Mouse (Mus musculus) CH12.LX (cell line): ENCODE measurements around the gene Mrpl16. TPM values are rescaled to one million over a fixed set of nuclear protein-coding genes. Genes with fewer than 3 reads are reported as not detected.
A peak's percentile ranks its signal among the peaks of the same experiment; 100 is the strongest.

Experiments used
- DNase-seq: peaks from one replicate; pipeline ENCODE4 v3.0.0-alpha.2; 2013; ENCODE audit errors: extremely low read depth
- H3K27ac ChIP-seq: 2 replicates; pipeline ENCODE4 v1.5.1; 2012; ENCODE audit warnings: low read depth, mild to moderate bottlenecking, control low read depth, moderate library complexity; ENCODE audit not compliant: insufficient read depth
- H3K27me3 ChIP-seq: replicated peaks from 2 replicates; pipeline ENCODE3; 2012; ENCODE audit warnings: inconsistent platforms
- H3K36me3 ChIP-seq, 2 experiments: replicated peaks in 1 of 2; 2 replicates each; pipeline versions ENCODE3 to v1.6.1; 2012; ENCODE audit warnings: inconsistent platforms in 1 of 2, low read length in 1 of 2, mild to moderate bottlenecking in 1 of 2, mixed read lengths in 1 of 2, moderate library complexity in 1 of 2; ENCODE audit not compliant: control insufficient read depth in 1 of 2, insufficient read depth in 1 of 2
- H3K4me1 ChIP-seq, 2 experiments: 2 replicates each; pipeline ENCODE4 v1.6.1; 2012; ENCODE audit warnings: inconsistent platforms in 1 of 2, moderate library complexity in 1 of 2; ENCODE audit not compliant: insufficient read depth in 2 of 2, control insufficient read depth in 1 of 2
- H3K4me2 ChIP-seq: 2 replicates; pipeline ENCODE4 v1.6.1; 2012; ENCODE audit warnings: low read depth, mild to moderate bottlenecking, control low read depth; ENCODE audit not compliant: poor library complexity, insufficient read depth, severe bottlenecking
- H3K4me3 ChIP-seq, 3 experiments: fragments of 150-350 bp in 1 of 3; sonication (generic) in 1 of 3; replicated peaks in 1 of 3; 2 replicates each; pipeline versions ENCODE3 to v1.5.1; 2011 to 2012; ENCODE audit warnings: low read depth in 2 of 3, low read length in 2 of 3, mild to moderate bottlenecking in 2 of 3, moderate library complexity in 2 of 3, control low read depth in 1 of 3, improper control_type of control experiment in 1 of 3, inconsistent platforms in 1 of 3, mixed read lengths in 1 of 3; ENCODE audit not compliant: poor library complexity in 1 of 3
- H3K79me2 ChIP-seq: replicated peaks from 2 replicates; pipeline ENCODE4 v1.6.1; 2012; ENCODE audit warnings: mild to moderate bottlenecking, moderate library complexity; ENCODE audit not compliant: control insufficient read depth, poor library complexity, insufficient read depth, severe bottlenecking; ENCODE audit errors: extremely low read depth
- H3K9ac ChIP-seq: 2 replicates; pipeline ENCODE4 v1.6.1; 2012; ENCODE audit warnings: low read depth, mild to moderate bottlenecking, control low read depth, moderate library complexity; ENCODE audit not compliant: insufficient read depth
- H3K9me3 ChIP-seq: replicated peaks from 2 replicates; pipeline ENCODE3; 2012; ENCODE audit warnings: low read length, inconsistent platforms, mixed read lengths
- CHD1 ChIP-seq: IDR thresholded peaks from 2 replicates; pipeline ENCODE4 v1.6.1; 2012; ENCODE audit warnings: low read depth, low read length, improper control_type of control experiment, inconsistent platforms
- ELF1 ChIP-seq: IDR thresholded peaks from 2 replicates; pipeline ENCODE4 v1.6.1; 2014; ENCODE audit warnings: low read depth, mild to moderate bottlenecking, inconsistent platforms, low read length, improper control_type of control experiment
- EP300 ChIP-seq: IDR thresholded peaks from 2 replicates; pipeline ENCODE4 v1.6.1; 2011; ENCODE audit warnings: low read length, improper control_type of control experiment
- GABPA ChIP-seq: IDR thresholded peaks from 2 replicates; pipeline ENCODE4 v1.6.1; 2012; ENCODE audit warnings: low read depth, low read length, improper control_type of control experiment, inconsistent platforms; ENCODE audit not compliant: insufficient replicate concordance
- HCFC1 ChIP-seq: IDR thresholded peaks from 2 replicates; pipeline ENCODE4 v1.6.1; 2012; ENCODE audit warnings: low read depth, mild to moderate bottlenecking, inconsistent platforms, low read length, improper control_type of control experiment
- KAT2A ChIP-seq: IDR thresholded peaks from 2 replicates; pipeline ENCODE4 v1.6.1; 2012; ENCODE audit warnings: low read length, improper control_type of control experiment, inconsistent platforms; ENCODE audit not compliant: insufficient replicate concordance
- MAZ ChIP-seq: IDR thresholded peaks from 2 replicates; pipeline ENCODE4 v1.6.1; 2012; ENCODE audit warnings: low read depth, mild to moderate bottlenecking, inconsistent platforms, low read length, improper control_type of control experiment, moderate library complexity
- MEF2A ChIP-seq: IDR thresholded peaks from 2 replicates; pipeline ENCODE4 v1.6.1; 2014; ENCODE audit warnings: low read depth, mild to moderate bottlenecking, inconsistent platforms, low read length, improper control_type of control experiment, borderline replicate concordance
- NELFE ChIP-seq: IDR thresholded peaks from 2 replicates; pipeline ENCODE4 v1.6.1; 2011; ENCODE audit warnings: low read depth, low read length, improper control_type of control experiment
- POLR2AphosphoS2 ChIP-seq: IDR thresholded peaks from 2 replicates; pipeline ENCODE4 v1.6.1; 2011; ENCODE audit warnings: low read depth, low read length, improper control_type of control experiment
- RAD21 ChIP-seq: IDR thresholded peaks from 2 replicates; pipeline ENCODE4 v1.6.1; 2011; ENCODE audit warnings: low read depth, mild to moderate bottlenecking, low read length, improper control_type of control experiment, moderate library complexity
- SMC3 ChIP-seq: IDR thresholded peaks from 2 replicates; pipeline ENCODE4 v1.6.1; 2011; ENCODE audit warnings: low read depth, low read length, improper control_type of control experiment
- UBTF ChIP-seq: IDR thresholded peaks from 2 replicates; pipeline ENCODE4 v1.6.1; 2012; ENCODE audit warnings: low read depth, mild to moderate bottlenecking, inconsistent platforms, low read length, improper control_type of control experiment, moderate library complexity
- USF1 ChIP-seq: IDR thresholded peaks from 2 replicates; pipeline ENCODE4 v1.6.1; 2014; ENCODE audit warnings: low read depth, mild to moderate bottlenecking, inconsistent platforms, low read length, improper control_type of control experiment
- ZKSCAN1 ChIP-seq: IDR thresholded peaks from 2 replicates; pipeline ENCODE4 v1.6.1; 2012; ENCODE audit warnings: low read depth, inconsistent platforms, low read length, improper control_type of control experiment, borderline replicate concordance
- dilution Hi-C: fragments of 300-500 bp; cut with MboI; formaldehyde crosslinking; loops from 2 replicates; pipeline ENCODE4 v1.14.3; 2020; ENCODE audit warnings: low sequenced_read_pairs; ENCODE audit not compliant: extremely low pct_unique_long_range_greater_than_20kb, extremely low pct_ligation_motif_present
- in situ Hi-C: fragments of 300-500 bp; cut with MboI; formaldehyde crosslinking; loops from 3 replicates; pipeline ENCODE4 v1.14.3; 2019; ENCODE audit warnings: low sequenced_read_pairs, low pct_ligation_motif_present, low pct_unique_long_range_greater_than_20kb, mixed read lengths
- polyA plus RNA-seq: library from polyadenylated mRNA; unstranded; fragments of >175 nt; gene quantifications from 2 replicates; pipeline ENCODE4 v1.2.1, GENCODE M21; 2012; ENCODE audit warnings: low read depth; ENCODE audit not compliant: insufficient read length
- total RNA-seq, 2 experiments: library from RNA; depleted of rRNA; stranded (reverse); fragments of 300-350 nt in 1 of 2; fragments of >200 nt in 1 of 2; gene quantifications; 2 replicates each; pipeline ENCODE4 v1.2.3; 2012 to 2014

Gene Mrpl16
- total and polyA plus RNA-seq, 3 experiments: 61.8 to 77.3 (median 72.8) TPM

DNA sequence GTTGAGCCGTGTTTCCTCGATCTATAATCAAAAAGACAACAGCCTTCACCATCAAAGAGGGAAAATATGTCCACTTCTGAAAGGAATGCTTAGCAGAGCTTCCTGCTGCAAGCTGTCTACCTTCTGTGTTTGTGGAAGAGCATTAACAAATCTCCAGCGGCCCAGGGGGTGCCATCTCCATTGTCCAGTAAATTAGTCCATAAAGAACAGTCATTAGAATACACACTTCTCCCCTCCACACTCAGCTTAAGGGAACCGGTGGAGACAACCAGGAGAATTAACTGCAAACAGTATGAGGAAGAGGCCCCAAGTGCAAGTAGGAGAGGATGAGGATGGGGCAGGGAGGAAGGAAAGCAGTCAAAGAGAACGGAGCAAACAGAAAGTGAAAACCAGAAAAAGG lies 21.6 kb downstream of the Mrpl16 start:
- H3K4me3 ChIP-seq: peak overlapping the region in 1 of 3 experiments; percentile 11
- dilution Hi-C loops: no loop called here

GRCm38 (mm10) chr19:11793741-11794359 lies 23.7 kb downstream of the Mrpl16 start:
- no peaks in the 10 kb centered on the region for H3K9me3 ChIP-seq
- H3K4me1 ChIP-seq: peaks cover 4 to 9% of the 10 kb centered on the region in 2 experiments; a peak in 2 of 4 replicates
- H3K79me2 ChIP-seq: no peaks in the 10 kb centered on the region
- dilution Hi-C loops (no loop called here), in situ Hi-C loops (no loop called here)
- H3K27ac ChIP-seq: no peak overlapping the region
- no peak for DNase-seq
- TF ChIP-seq RAD21 (no peak), CHD1 (no peak), GABPA (no peak), NELFE (no peak), UBTF (no peak), EP300 (no peak), MEF2A (no peak), POLR2AphosphoS2 (no peak), SMC3 (no peak), ELF1 (no peak), KAT2A (no peak), MAZ (no peak), USF1 (no peak), ZKSCAN1 (no peak)
- H3K4me3 ChIP-seq: no peak overlapping the region
- H3K36me3 ChIP-seq: no peaks in the 10 kb centered on the region
- H3K4me2 ChIP-seq: no peak overlapping the region
- no peak overlapping the region for H3K9ac ChIP-seq
- H3K27me3 ChIP-seq: no peaks in the 10 kb centered on the region

More for the DNA sequence above, 21.6 kb downstream of the Mrpl16 start:
- H3K4me1 ChIP-seq: peaks cover 4 to 9% of the 10 kb centered on the region in 2 experiments; a peak in 2 of 4 replicates
- H3K27ac ChIP-seq: no peak overlapping the region
- no peaks in the 10 kb centered on the region for H3K27me3 ChIP-seq
- no peaks in the 10 kb centered on the region for H3K79me2 ChIP-seq
- H3K36me3 ChIP-seq: no peaks in the 10 kb centered on the region
- TF ChIP-seq ELF1 (no peak), USF1 (no peak), HCFC1 (no peak)
- TF ChIP-seq, all 38 proteins: peak for 0
- Histone ChIP-seq H3K9ac (peak overlapping the region; percentile 11; the same call in 1 of the 2 replicates), H3K4me2 (peak overlapping the region; percentile 92), H3K9me3 (no peaks in the 10 kb centered on the region)
- DNase-seq: no peak
- in situ Hi-C loops: no loop called here
